Mouse (Mus musculus) cerebral cortex, adult 2 months (tissue): ENCODE measurements around the gene Gja5.

Source experiments
- WGBS: fragments of 180-500 bp; shearing (Covaris S2); methylation state at CpG from one replicate; pipeline ENCODE4 v1.1.7; 2018; 5-methylcytosine and 5-hydroxymethylcytosine counted together

Gene Gja5

GRCm38 (mm10) chr3:97104696-97105430 lies 200.4 kb downstream of the Gja5 start:
- 82% methylated on average over 1 of the region's 1 CpGs for WGBS

GRCm38 (mm10) chr3:97117511-97117910 lies 213.0 kb downstream of the Gja5 start:
- 66% methylated on average over 6 of the region's 6 CpGs for WGBS

GRCm38 (mm10) chr3:97118313-97118712 lies 213.8 kb downstream of the Gja5 start:
- 55% methylated on average over 12 of the region's 12 CpGs for WGBS

GRCm38 (mm10) chr3:97124193-97124592 lies 219.7 kb downstream of the Gja5 start:
- WGBS: 66% methylated on average over 7 of the region's 7 CpGs
